Mouse (Mus musculus) kidney, postnatal 0 days (tissue): Measurements from ENCODE around the gene Xpnpep1. TPM values are rescaled to one million over a fixed set of nuclear protein-coding genes. Genes with fewer than 3 reads are reported as not detected.

ENCODE experiments used
- ATAC-seq: fragments of 200-750 bp; cut with Nextera tagmentation; replicated peaks from 2 replicates; pipeline ENCODE4 v1.8.0; 2017; ENCODE audit warnings: low read depth, moderate number of reproducible peaks, moderate TSS enrichment, moderate library complexity; ENCODE audit not compliant: low FRiP score
- DNase-seq: peaks from one replicate; pipeline ENCODE4 v3.0.0-alpha.2; 2016; ENCODE audit warnings: low spot score
- H3K27ac ChIP-seq: fragments of 300-500 bp; sonication (generic); 2 replicates; pipeline ENCODE4 v1.5.1; 2014; ENCODE audit warnings: mild to moderate bottlenecking
- H3K27me3 ChIP-seq: fragments of 300-500 bp; sonication (generic); 2 replicates; pipeline ENCODE4 v1.6.1; 2014; ENCODE audit warnings: low read length, mixed read lengths; ENCODE audit not compliant: insufficient read depth
- H3K36me3 ChIP-seq: fragments of 300-500 bp; sonication (generic); 2 replicates; pipeline ENCODE4 v1.6.1; 2014; ENCODE audit warnings: low read length, mixed read lengths; ENCODE audit not compliant: insufficient read depth
- H3K4me1 ChIP-seq: fragments of 300-500 bp; sonication (generic); replicated peaks from 2 replicates; pipeline ENCODE4 v1.6.1; 2014; ENCODE audit warnings: antibody characterized with exemption, low read length, mixed read lengths; ENCODE audit not compliant: insufficient read depth
- H3K4me2 ChIP-seq: fragments of 300-500 bp; sonication (generic); 2 replicates; pipeline ENCODE4 v1.6.1; 2014; ENCODE audit warnings: mild to moderate bottlenecking, low read length, moderate library complexity, mixed read lengths
- H3K4me3 ChIP-seq: fragments of 300-500 bp; sonication (generic); replicated peaks from 2 replicates; pipeline ENCODE4 v1.5.1; 2014; ENCODE audit warnings: low read depth, low read length
- H3K9ac ChIP-seq: fragments of 300-500 bp; sonication (generic); 2 replicates; pipeline ENCODE4 v1.6.1; 2014; ENCODE audit warnings: low read depth, low read length
- H3K9me3 ChIP-seq: fragments of 300-500 bp; sonication (generic); replicated peaks from 2 replicates; pipeline ENCODE4 v1.6.1; 2016; ENCODE audit warnings: low read length, inconsistent platforms, mixed read lengths
- CTCF ChIP-seq: IDR thresholded peaks from 2 replicates; pipeline ENCODE4 v1.5.1; 2016; ENCODE audit warnings: antibody characterized with exemption, low read depth, mild to moderate bottlenecking, moderate library complexity
- WGBS: fragments of 180-500 bp; shearing (Covaris S2); extraction: QIAGEN DNeasy Blood & Tissue Kit; methylation state at CpG from one replicate; pipeline ENCODE4 v1.1.7; 2014; 5-methylcytosine and 5-hydroxymethylcytosine counted together
- polyA plus RNA-seq: library from polyadenylated mRNA; unstranded; fragments of >200 nt; fragmentation: Nextera tagmentation; extraction: Ambion mirVana; gene quantifications from 2 replicates; pipeline ENCODE4 v1.2.1, GENCODE M21; 2015

Gene Xpnpep1
- polyA plus RNA-seq, 1 experiment from 2014 or later, result 147 TPM

DNA sequence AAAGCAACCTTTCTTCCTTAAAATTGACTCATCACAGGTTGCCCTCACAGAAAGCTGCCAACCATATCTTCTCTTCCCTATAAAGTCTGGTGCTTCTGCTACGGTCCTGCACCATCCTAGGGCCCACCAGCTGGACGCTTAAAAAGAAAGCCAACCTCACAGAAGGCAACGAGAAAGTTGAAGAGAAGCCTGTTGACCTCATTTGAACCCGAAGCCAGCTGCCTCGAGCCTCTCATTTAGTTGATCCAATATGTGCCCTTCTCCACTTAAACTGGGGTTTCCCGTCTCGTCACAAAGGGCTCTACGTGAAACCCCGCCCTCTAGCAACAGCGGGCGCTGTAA, 35.9 kb upstream of the Xpnpep1 start:
- H3K27ac ChIP-seq, result peak overlapping the region; percentile 62
- no peak for TF ChIP-seq CTCF

GRCm38 (mm10) chr19:53074899-53075722, 35.1 kb upstream of the Xpnpep1 start:
- no peak for ATAC-seq

More for the DNA sequence above, 35.9 kb upstream of the Xpnpep1 start:
- H3K4me2 ChIP-seq, result no peak overlapping the region
- H3K9me3 ChIP-seq, result no peaks in the 10 kb centered on the region
- 72% methylated on average over 11 of the region's 11 CpGs for WGBS
- H3K36me3 ChIP-seq, result no peaks in the 10 kb centered on the region
- H3K9ac ChIP-seq, result no peak overlapping the region
- no peak overlapping the region for H3K4me3 ChIP-seq
- ATAC-seq, result no peak
- peaks cover 32% of the 10 kb centered on the region for H3K4me1 ChIP-seq
- H3K27me3 ChIP-seq, result no peaks in the 10 kb centered on the region
- no peak for DNase-seq

DNA sequence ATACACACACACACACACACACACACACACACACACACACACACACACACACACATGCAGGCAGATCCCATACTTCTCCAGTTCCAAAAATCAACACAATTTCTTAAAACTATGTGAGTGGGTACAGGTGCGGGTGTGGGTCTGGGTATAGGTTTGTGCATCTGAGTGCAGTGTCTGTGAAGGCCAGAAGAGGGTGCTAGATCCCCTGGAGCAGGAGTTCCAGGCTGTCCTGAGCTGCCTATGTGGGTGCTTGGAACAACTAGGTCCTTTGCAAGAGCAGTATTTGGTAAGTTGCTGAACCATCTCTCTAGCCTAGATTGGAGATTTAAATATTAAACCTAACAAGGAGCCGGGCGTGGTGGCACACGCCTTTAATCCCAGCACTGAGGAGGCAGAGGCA, 33.5 kb upstream of the Xpnpep1 start:
- Histone ChIP-seq H3K27me3 (no peaks in the 10 kb centered on the region), H3K4me1 (peaks cover 27% of the 10 kb centered on the region), H3K4me3 (no peak overlapping the region), H3K9me3 (no peaks in the 10 kb centered on the region), H3K4me2 (no peak overlapping the region), H3K9ac (no peak overlapping the region), H3K36me3 (no peaks in the 10 kb centered on the region), H3K27ac (no peak overlapping the region)
- no peak for ATAC-seq
- WGBS, result over 99% methylated on average over 4 of the region's 4 CpGs
- TF ChIP-seq CTCF, result peak; percentile 27; the same call in 1 of the 2 replicates
- no peak for DNase-seq

More at GRCm38 (mm10) chr19:53074899-53075722, 35.1 kb upstream of the Xpnpep1 start:
- no peak overlapping the region for H3K4me2 ChIP-seq
- DNase-seq, result peak; percentile 85
- TF ChIP-seq CTCF, result no peak
- peak overlapping the region; percentile 62 for H3K27ac ChIP-seq
- H3K9me3 ChIP-seq, result no peaks in the 10 kb centered on the region
- 63% methylated on average over 13 of the region's 13 CpGs for WGBS
- no peak overlapping the region for H3K4me3 ChIP-seq
- no peaks in the 10 kb centered on the region for H3K27me3 ChIP-seq
- no peaks in the 10 kb centered on the region for H3K36me3 ChIP-seq
- no peak overlapping the region for H3K9ac ChIP-seq
- peaks cover 31% of the 10 kb centered on the region for H3K4me1 ChIP-seq

- no peak overlapping the region for H3K27ac ChIP-seq
- no peaks in the 10 kb centered on the region for H3K36me3 ChIP-seq
- H3K27me3 ChIP-seq, result no peaks in the 10 kb centered on the region
- no peak for TF ChIP-seq CTCF
- DNase-seq (no peak), ATAC-seq (no peak)
- no peak overlapping the region for H3K4me2 ChIP-seq
- peaks cover 22% of the 10 kb centered on the region for H3K4me1 ChIP-seq
- no peak overlapping the region for H3K9ac ChIP-seq
- H3K9me3 ChIP-seq, result no peaks in the 10 kb centered on the region
- H3K4me3 ChIP-seq, result no peak overlapping the region
- WGBS, result 63% methylated on average over 5 of the region's 5 CpGs
Observed at GRCm38 (mm10) chr19:53072406-53072805, 32.4 kb upstream of the Xpnpep1 start.

DNA sequence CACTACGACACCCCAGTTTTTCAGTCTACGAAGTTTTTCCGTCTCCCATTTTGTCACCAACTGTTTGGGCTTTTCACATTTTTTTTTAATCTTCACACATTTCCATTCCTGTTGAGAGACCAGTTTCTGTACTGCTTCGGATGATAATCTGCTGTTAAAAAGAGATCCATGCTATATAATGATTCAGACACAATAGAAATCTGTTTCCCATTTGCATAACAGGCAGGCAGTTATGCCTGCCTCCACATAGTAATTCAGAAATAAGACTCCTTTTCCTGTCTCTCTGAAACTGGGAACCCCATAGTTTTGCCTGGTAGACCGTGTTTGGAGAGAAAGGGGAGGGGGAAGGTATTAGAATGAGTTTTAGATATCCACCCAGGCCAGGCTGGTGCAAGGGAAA, 31.6 kb upstream of the Xpnpep1 start:
- DNase-seq (no peak), ATAC-seq (no peak)
- Histone ChIP-seq H3K4me1 (peaks cover 20% of the 10 kb centered on the region), H3K9ac (no peak overlapping the region), H3K9me3 (no peaks in the 10 kb centered on the region), H3K4me2 (no peak overlapping the region), H3K27ac (no peak overlapping the region), H3K4me3 (no peak overlapping the region), H3K27me3 (no peaks in the 10 kb centered on the region), H3K36me3 (no peaks in the 10 kb centered on the region)
- TF ChIP-seq CTCF, result no peak
- 55% methylated on average over 5 of the region's 5 CpGs for WGBS

- no peak overlapping the region for H3K4me3 ChIP-seq
- WGBS, result 42% methylated on average over 4 of the region's 4 CpGs
- DNase-seq (peak; percentile 71), ATAC-seq (no peak)
- no peak overlapping the region for H3K27ac ChIP-seq
- H3K9ac ChIP-seq, result no peak overlapping the region
- H3K9me3 ChIP-seq, result no peaks in the 10 kb centered on the region
- no peaks in the 10 kb centered on the region for H3K36me3 ChIP-seq
- no peak for TF ChIP-seq CTCF
- no peak overlapping the region for H3K4me2 ChIP-seq
- peaks cover 13% of the 10 kb centered on the region for H3K4me1 ChIP-seq
- no peaks in the 10 kb centered on the region for H3K27me3 ChIP-seq
Observed at GRCm38 (mm10) chr19:53070870-53071269, 30.9 kb upstream of the Xpnpep1 start.
